Mouse (Mus musculus) yolk sac, embryonic 10.5 days (tissue): ENCODE measurements at regions not wholly inside any gene's neighbourhood (a gene's known extent, or its start where the extent isn't known, plus 50 kb on each side); places are given as distances from the start of the nearest gene placed in this dataset.

Experiments used
- DNase-seq: peaks from one replicate; pipeline ENCODE4 v3.0.0-alpha.2; 2017; ENCODE audit warnings: low spot score

DNA sequence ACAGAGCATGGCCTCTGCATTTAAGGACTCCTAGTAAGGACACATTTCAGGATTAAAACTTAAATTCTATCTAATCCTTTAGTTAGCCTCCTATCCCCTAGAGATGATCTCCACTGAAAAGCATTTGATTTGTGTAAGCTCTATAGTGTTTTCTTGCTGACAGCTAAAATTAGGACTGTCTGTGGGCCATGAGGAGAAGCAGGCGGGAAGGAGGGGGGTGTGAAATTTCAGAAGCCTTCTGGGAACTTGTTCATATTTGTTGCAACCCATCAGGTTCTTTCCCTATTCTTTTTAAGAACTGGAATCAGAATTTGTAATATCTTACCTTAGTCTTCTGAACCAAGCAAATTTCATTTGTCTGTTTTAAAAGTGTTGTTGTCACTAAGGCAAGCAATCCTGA lies 114.7 kb upstream of the Sp4 start:
- DNase-seq: no peak

DNA sequence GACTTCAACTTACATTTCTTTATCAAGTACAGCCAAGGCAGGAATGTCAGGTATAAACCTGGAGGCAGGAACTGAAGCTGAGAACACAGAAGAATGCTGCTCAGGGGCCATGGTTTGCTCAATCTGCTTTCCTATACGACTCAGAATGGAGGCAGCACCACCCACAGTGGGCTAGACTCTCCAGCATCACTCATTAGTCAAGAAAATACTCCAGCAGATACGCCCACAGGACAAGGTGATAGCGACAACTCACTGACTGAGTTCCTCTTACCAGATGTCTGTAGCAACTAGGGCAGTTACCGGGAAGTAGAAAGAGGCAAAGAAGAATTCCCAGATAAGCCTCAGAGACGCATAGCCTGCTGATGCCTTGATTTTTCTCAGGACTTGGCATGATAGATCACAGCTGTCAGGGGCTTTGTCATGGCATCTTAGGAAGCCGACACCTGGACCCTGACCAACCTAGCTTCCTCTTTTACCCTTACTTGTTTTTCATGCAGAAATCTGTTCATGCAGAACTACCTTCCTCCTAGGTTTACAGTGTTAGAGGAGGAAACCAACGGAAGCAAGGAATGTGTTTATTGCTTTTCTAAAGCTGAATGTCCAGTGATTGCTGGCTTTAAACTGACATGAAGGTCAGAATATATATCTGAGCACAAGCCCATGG lies 110.7 kb upstream of the Sp4 start:
- no peak for DNase-seq

DNA sequence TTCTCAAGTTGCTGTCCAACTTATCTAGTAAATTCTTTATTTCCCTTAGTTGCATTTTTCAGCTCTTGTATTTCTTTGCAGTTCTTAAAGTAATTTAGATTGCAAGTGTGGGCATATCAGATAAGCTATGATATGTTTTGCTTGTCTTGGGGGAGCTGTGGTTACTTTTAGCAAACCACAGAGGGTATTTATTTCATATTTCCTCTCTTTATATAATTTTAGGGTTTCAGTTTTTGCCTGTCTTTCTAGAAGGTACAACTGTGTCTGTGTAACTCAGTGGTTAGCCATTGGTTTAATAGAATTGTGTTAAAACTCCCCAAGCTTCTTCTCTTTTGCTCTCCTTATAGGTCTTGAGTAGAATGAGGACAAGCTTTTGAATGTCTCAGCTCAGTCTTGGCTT lies 109.7 kb upstream of the Sp4 start:
- no peak for DNase-seq

DNA sequence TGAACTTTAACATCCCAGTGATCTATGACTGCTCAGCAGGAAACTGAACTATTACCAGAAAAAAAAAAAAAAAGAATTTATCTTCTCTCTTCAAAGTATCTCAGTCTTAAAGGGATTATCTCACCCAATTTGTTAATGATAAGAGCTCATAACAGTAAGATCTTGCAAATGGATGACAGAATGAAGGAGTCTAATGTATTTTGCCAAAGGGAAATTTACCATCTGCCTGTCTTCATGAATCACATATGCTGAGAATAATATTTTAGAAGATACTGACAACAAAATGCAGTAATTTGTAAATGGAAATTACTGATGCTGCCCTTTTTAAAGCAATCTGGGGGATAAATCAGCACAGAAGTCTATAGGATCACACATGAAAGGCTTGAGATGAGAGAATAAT lies 103.9 kb upstream of the Sp4 start:
- no peak for DNase-seq

GRCm38 (mm10) chr12:118404171-118404570 lies 102.9 kb upstream of the Sp4 start:
- no peak for DNase-seq

DNA sequence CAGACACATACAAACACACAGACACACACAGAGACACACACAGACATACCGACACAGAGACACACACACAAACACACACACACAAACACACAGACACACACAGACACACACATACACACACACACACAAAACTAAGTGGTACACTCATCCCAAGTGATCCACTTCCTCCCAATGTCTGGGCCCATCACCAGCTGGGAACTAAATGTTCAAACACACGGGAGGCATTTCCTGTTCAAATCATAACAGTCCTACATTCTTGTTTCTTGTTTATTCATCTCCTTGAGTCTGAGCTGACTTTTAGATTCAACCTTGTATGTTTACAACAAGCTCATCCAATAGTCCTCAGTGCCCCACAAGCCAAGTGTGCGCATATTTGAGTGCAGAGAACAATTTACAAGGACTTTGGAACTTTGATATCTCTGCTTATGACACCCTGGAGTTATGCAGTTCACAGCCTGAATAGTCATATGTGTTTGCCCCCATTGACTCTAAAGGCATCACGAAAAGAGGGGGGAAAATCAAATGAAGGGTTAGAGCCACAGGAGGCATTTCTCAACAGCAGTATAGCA lies 102.4 kb upstream of the Sp4 start:
- DNase-seq: no peak

GRCm38 (mm10) chr12:118401377-118401776 lies 100.1 kb upstream of the Sp4 start:
- no peak for DNase-seq

DNA sequence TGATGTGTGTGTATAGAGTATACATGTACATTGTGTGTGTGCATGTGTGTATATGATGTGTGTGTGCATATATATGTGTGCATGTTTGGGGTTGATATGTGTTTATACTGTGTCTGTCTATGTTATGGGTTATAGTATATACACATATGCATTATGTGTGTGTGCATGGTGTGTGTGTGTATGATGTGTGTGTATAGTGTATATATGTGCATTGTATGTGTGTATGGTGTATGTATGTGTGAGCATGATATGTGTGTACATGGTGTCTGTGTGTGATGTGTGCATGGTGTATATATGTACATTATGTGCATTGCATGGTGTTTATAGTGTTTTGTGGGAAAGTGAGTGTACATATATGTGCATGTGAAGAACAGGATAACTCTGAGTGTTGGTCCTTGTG lies 90.4 kb upstream of the Sp4 start:
- no peak for DNase-seq

GRCm38 (mm10) chr12:118381013-118381412 lies 79.8 kb upstream of the Sp4 start:
- no peak for DNase-seq

DNA sequence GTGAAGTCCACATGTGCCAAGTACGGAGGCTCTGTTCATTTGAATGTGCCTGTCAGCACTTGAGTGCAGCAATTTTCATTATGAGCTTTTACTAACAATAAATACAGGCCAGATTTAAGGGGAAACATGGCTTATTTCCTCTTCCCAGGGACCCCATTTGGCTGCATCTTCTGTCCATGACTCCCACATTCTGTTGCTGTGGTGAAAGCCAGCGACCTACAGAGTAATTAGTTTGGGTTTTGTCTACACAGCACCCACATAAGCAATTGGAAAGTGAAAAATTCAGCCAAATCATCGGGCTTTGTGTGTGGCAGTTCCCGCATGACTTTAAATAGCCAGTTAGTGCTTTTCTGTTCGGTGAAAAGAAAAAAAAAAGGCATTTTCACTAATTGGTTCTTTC lies 76.7 kb upstream of the Sp4 start:
- DNase-seq: no peak

GRCm38 (mm10) chr12:118376521-118377493 lies 75.6 kb upstream of the Sp4 start:
- no peak for DNase-seq

DNA sequence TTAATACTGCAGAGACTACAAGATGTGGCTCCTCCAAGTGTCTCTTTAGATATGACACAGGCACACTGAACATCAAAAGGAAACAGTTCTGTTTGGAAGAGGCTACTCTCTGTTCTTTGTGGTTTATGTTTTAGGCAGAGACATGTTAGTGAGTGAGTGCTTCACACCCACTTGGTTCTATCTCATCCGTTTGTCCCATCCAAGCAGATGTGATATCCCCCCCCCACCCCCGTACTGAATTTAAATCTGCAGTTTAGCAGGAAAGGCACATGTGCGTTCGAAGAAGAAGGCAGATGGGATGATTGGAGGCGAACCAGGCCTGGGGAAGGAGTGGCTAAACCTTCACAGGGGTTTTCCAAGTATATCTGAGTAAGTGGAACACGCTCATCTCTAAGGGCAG lies 72.0 kb upstream of the Sp4 start:
- DNase-seq: no peak

- no peak for DNase-seq
These were observed 70.7 kb upstream of the Sp4 start for GRCm38 (mm10) chr12:118371905-118372304.

- peak; percentile 47 for DNase-seq
These were observed 66.3 kb upstream of the Sp4 start for GRCm38 (mm10) chr12:118367307-118368076.

- no peak for DNase-seq
These were observed 51.6 kb upstream of the Sp4 start for GRCm38 (mm10) chr12:118352866-118353265.

GRCm38 (mm10) chr12:118351421-118351820 lies 50.2 kb upstream of the Sp4 start:
- DNase-seq: no peak
